ENCODE assay signal across 11 mouse cellular contexts in the genomic region with DNA sequence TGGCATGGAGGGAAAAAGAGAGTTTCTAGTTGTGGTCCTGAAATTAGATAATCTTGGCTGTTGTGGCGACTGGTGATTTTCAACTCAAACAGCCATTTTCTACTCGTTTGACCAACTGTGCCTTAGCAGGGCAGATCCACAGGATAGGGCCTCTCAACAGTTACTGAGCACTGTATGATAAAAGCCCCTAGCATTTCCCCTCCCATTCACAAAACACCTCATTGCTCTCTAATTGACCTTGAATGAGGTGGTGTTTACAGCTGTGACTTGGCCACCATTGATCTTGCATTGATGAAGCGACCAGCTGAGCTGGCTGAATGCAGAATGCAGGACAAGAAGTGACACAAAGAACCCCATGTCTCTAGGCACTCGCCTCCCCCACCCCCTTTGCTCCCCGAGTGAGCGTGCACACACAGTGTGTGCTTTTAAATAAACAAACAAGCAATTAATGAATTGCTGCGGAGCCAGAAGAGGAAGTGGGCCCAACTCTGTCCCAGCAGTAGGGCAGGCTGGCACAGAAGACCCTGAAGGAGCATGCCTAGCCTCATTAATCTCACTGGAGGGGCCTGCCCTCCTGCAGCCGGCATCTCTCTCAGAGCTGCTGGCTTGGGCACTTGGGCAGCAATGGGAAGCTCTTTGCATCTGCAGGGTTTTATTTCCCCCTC. TPM values are rescaled to one million over a fixed set of nuclear protein-coding genes. Genes with fewer than 3 reads are reported as not detected.
DNase-seq lines count a peak whose midpoint lies in the region; ATAC-seq lines count a peak whose summit lies in the region.
"Had no signal": no experiment of that assay in that cellular context is flagged by ENCODE, and none has a peak within 500 bp of the region (broad histone marks: within the 10 kb centered on the region; RNA-seq: fewer than 3 reads in every experiment).

No protein-coding gene starts in this region.

- no peak overlapping the region for H3K4me3 ChIP-seq in forebrain, embryonic 11.5 days (ENCODE audit: low read depth, low read length)
- no peak overlapping the region for H3K4me3 ChIP-seq in forebrain, embryonic 10.5 days
- H3K4me3 ChIP-seq in embryonic facial prominence, embryonic 12.5 days, result no peak overlapping the region
- no peak overlapping the region for H3K4me3 ChIP-seq in hindbrain, embryonic 16.5 days (ENCODE audit: low read length)
- H3K4me3 ChIP-seq in neural tube, embryonic 13.5 days, result no peak overlapping the region
- H3K4me3 ChIP-seq: myocyte had no signal

- H3K9me3 ChIP-seq in forebrain, embryonic 11.5 days (ENCODE audit: control insufficient read depth, low read length), result no peaks in the 10 kb centered on the region
- no peaks in the 10 kb centered on the region for H3K9me3 ChIP-seq in forebrain, embryonic 10.5 days
- H3K9me3 ChIP-seq in embryonic facial prominence, embryonic 12.5 days, result no peaks in the 10 kb centered on the region
- no peaks in the 10 kb centered on the region for H3K9me3 ChIP-seq in hindbrain, embryonic 16.5 days (ENCODE audit: control insufficient read depth, low read length)
- no peaks in the 10 kb centered on the region for H3K9me3 ChIP-seq in neural tube, embryonic 13.5 days

- peak; percentile 65 for ATAC-seq in forebrain, embryonic 11.5 days (replicated peaks; ENCODE audit: low FRiP score)
- no peak for ATAC-seq in embryonic facial prominence, embryonic 12.5 days (ENCODE audit: insufficient number of reproducible peaks, insufficient read depth, low FRiP score, low TSS enrichment)
- ATAC-seq in hindbrain, embryonic 16.5 days, result peak; percentile 95
- ATAC-seq in neural tube, embryonic 13.5 days (ENCODE audit: low read depth), result peak; percentile 68; the same call in 1 of the 2 replicates
- ATAC-seq: Patski had no signal

- peak; percentile 58 for DNase-seq in forebrain, embryonic 11.5 days (ENCODE audit: low spot score)
- no peak for DNase-seq in forebrain, embryonic 10.5 days (ENCODE audit: extremely low spot score, low spot score)
- no peak for DNase-seq in urinary bladder, postnatal 4 days (ENCODE audit: low spot score in 2 of 2)
- no peak for DNase-seq in kidney, postnatal 14 days
- DNase-seq in ovary, postnatal 10 days (ENCODE audit: low spot score), result no peak
- DNase-seq: kidney, postnatal 25 days had no signal

- no peak overlapping the region for H3K27ac ChIP-seq in forebrain, embryonic 11.5 days (ENCODE audit: low read depth, low read length)
- no peak overlapping the region; the same call in 1 of the 2 replicates for H3K27ac ChIP-seq in forebrain, embryonic 10.5 days
- no peak overlapping the region for H3K27ac ChIP-seq in embryonic facial prominence, embryonic 12.5 days
- no peak overlapping the region for H3K27ac ChIP-seq in hindbrain, embryonic 16.5 days (ENCODE audit: low read depth, low read length)
- H3K27ac ChIP-seq in neural tube, embryonic 13.5 days (replicated peaks), result no peak overlapping the region

- no peaks in the 10 kb centered on the region for H3K36me3 ChIP-seq in forebrain, embryonic 11.5 days (ENCODE audit: control insufficient read depth, insufficient read depth, low read length)
- H3K36me3 ChIP-seq in forebrain, embryonic 10.5 days (replicated peaks), result no peaks in the 10 kb centered on the region
- H3K36me3 ChIP-seq in embryonic facial prominence, embryonic 12.5 days, result no peaks in the 10 kb centered on the region
- no peaks in the 10 kb centered on the region for H3K36me3 ChIP-seq in hindbrain, embryonic 16.5 days (ENCODE audit: control insufficient read depth, insufficient read depth, low read length)
- H3K36me3 ChIP-seq in neural tube, embryonic 13.5 days, result no peaks in the 10 kb centered on the region

- 13% methylated on average over 8 of the region's 8 CpGs for WGBS in forebrain, embryonic 11.5 days
- WGBS in forebrain, embryonic 10.5 days, result 19% methylated on average over 8 of the region's 8 CpGs
- 25% methylated on average over 8 of the region's 8 CpGs for WGBS in embryonic facial prominence, embryonic 12.5 days
- 19% methylated on average over 8 of the region's 8 CpGs for WGBS in hindbrain, embryonic 16.5 days
- WGBS in neural tube, embryonic 13.5 days, result 11% methylated on average over 8 of the region's 8 CpGs

- no peak overlapping the region for H3K4me2 ChIP-seq in forebrain, embryonic 11.5 days (ENCODE audit: low read depth, low read length, severe bottlenecking)
- no peak overlapping the region for H3K4me2 ChIP-seq in embryonic facial prominence, embryonic 12.5 days (replicated peaks)
- no peak overlapping the region for H3K4me2 ChIP-seq in hindbrain, embryonic 16.5 days (ENCODE audit: low read length)
- no peak overlapping the region for H3K4me2 ChIP-seq in neural tube, embryonic 13.5 days

- no peak overlapping the region for H3K9ac ChIP-seq in forebrain, embryonic 11.5 days (ENCODE audit: low read length)
- H3K9ac ChIP-seq in embryonic facial prominence, embryonic 12.5 days, result 0 out of 2 replicates have a peak overlapping the region, but pooled peaks have one; percentile 4
- no peak overlapping the region for H3K9ac ChIP-seq in hindbrain, embryonic 16.5 days (ENCODE audit: low read depth, low read length)
- no peak overlapping the region for H3K9ac ChIP-seq in neural tube, embryonic 13.5 days

- 0 out of 2 replicates have a peak, but pooled peaks cover 5% of the 10 kb centered on the region for H3K27me3 ChIP-seq in forebrain, embryonic 11.5 days (ENCODE audit: control insufficient read depth, insufficient read depth, low read length)
- peaks cover 82% of the 10 kb centered on the region for H3K27me3 ChIP-seq in forebrain, embryonic 10.5 days (ENCODE audit: poor library complexity, severe bottlenecking)
- peaks cover 23% of the 10 kb centered on the region; the same call in 1 of the 2 replicates for H3K27me3 ChIP-seq in embryonic facial prominence, embryonic 12.5 days
- H3K27me3 ChIP-seq in hindbrain, embryonic 16.5 days (replicated peaks; ENCODE audit: control insufficient read depth, insufficient read depth, low read length), result peaks cover 8% of the 10 kb centered on the region; the same call in 1 of the 2 replicates
- H3K27me3 ChIP-seq in neural tube, embryonic 13.5 days, result peaks cover 69% of the 10 kb centered on the region
- H3K27me3 ChIP-seq: Patski had no signal

- peaks cover 8% of the 10 kb centered on the region for H3K4me1 ChIP-seq in forebrain, embryonic 11.5 days (replicated peaks; ENCODE audit: control insufficient read depth, insufficient read depth, low read length)
- H3K4me1 ChIP-seq in forebrain, embryonic 10.5 days, result peaks cover 29% of the 10 kb centered on the region
- H3K4me1 ChIP-seq in embryonic facial prominence, embryonic 12.5 days, result peaks cover 4% of the 10 kb centered on the region; the same call in 1 of the 2 replicates
- H3K4me1 ChIP-seq in hindbrain, embryonic 16.5 days (ENCODE audit: control insufficient read depth, insufficient read depth, low read depth, low read length), result peaks cover 5% of the 10 kb centered on the region; the same call in 1 of the 2 replicates
- peaks cover 11% of the 10 kb centered on the region for H3K4me1 ChIP-seq in neural tube, embryonic 13.5 days (replicated peaks)

RNA-seq across cellular contexts. Expression of a gene that starts 48.3 kb away (rescaled TPM):
- polyA plus RNA-seq in forebrain, embryonic 11.5 days (2014; fragmentation: Nextera tagmentation; extraction: Ambion mirVana), result 17.6 and 18.8 TPM in 2 replicates
- 10.0 and 10.3 TPM in 2 replicates for polyA plus RNA-seq in forebrain, embryonic 10.5 days (2016; fragmentation: Nextera tagmentation; extraction: Ambion mirVana)
- polyA plus RNA-seq in embryonic facial prominence, embryonic 12.5 days (2016; fragmentation: Nextera tagmentation; extraction: Ambion mirVana), result 17.0 and 18.8 TPM in 2 replicates
- polyA plus RNA-seq in hindbrain, embryonic 16.5 days (2015; fragmentation: Nextera tagmentation; extraction: Ambion mirVana), result 8.4 and 9.4 TPM in 2 replicates
- polyA plus RNA-seq in neural tube, embryonic 13.5 days (2015; fragmentation: Nextera tagmentation; extraction: Ambion mirVana), result 10.4 and 10.9 TPM in 2 replicates
